Mouse (Mus musculus) CD4-positive naive resting alpha-beta T cell, adult 76 days (primary cell): ENCODE results near the gene Tap2. TPM values are rescaled to one million over a fixed set of nuclear protein-coding genes. Genes with fewer than 3 reads are reported as not detected.

ENCODE experiments used
- total RNA-seq: library from RNA; stranded (reverse); gene quantifications from one replicate; pipeline ENCODE4 v1.2.4, GENCODE M21; 2023

Tap2 gene
- 125 TPM for total RNA-seq

DNA sequence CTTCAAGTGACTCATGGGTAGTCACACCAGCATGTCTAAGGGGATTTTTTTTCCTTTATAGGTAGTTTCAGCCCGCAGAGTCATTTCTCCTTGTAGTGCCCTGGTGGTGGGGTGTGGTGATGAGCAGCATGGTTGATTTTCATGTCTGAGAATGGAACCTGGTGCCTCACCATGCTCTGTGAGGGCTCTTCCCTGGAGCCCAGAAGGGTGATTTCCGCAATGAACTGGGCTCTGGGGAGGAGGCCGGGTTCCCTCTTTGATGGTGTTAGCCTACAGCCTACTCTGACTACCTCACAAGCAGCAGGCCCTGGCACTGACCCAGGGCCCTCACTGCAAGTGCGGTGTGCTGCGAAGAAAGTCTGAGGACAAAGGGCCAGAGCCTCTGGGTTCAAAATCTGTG is at the start of gene Tap2:
Gene Tap2 (plus strand): TSS at position 84 of the 400 bp plus-strand sequence.

DNA sequence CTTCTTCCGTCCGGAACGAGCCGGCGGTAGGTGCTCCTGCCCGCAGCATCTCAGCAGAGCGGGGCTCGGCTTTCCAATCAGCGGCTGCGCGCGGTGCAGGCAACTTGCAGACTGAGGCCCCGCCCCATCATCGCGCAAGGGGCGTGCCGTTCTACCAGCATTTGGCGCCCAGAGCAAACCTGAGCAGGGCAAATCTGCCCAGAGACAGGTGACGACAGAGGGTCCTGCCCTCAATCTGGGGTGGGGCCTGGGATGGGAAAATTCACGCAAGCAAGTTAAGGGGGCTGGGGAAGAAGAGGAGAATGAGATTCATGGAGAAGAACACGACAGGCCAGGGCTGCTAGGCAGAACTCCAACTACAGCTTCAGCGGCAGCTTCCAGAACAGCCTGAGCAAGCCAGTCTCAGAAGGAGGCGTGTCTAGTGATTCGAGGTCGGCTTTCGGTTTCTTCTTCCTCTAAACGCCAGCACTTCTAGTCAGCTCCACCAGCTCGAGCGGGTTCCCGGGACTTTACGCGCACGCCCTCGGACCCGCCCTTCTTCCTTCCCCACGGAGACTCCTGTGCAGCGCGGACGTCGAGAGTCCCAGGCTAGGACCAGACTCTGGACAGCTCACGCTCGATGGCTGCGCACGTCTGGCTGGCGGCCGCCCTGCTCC is 15.9 kb upstream of the Tap2 start, which contains the start of the genes Tap1 and Psmb9:
Gene Tap1 (plus strand): TSS at position 293 of the 656 bp plus-strand sequence.
Gene Psmb9 (minus strand): TSS at position 504 of the 656 bp plus-strand sequence.

GRCm38 (mm10) chr17:34196941-34197894 is 6.1 kb upstream of the Tap2 start, which contains the start of gene Psmb8:
Gene Psmb8, plus strand, starts transcription at chr17:34197721.

GRCm38 (mm10) chr17:34238706-34239105 is 35.4 kb downstream of the Tap2 start, which contains the start of gene H2-Ob:
Gene H2-Ob, plus strand, starts transcription at chr17:34238903.

GRCm38 (mm10) chr17:34257594-34258375 is 54.5 kb downstream of the Tap2 start, which contains the start of gene H2-Ab1:
Gene H2-Ab1, plus strand, starts transcription at chr17:34257689.

Other genes starting within 250 kb of the Tap2 start
- 60.4 TPM for gene Vps52, start 247.7 kb upstream of the Tap2 start, total RNA-seq
- gene Rps18, start 247.5 kb upstream of the Tap2 start, total RNA-seq, result 2,154 TPM
- 5,034 TPM for gene H2-K1, start 203.2 kb upstream of the Tap2 start, total RNA-seq
- gene Ring1, start 178.8 kb upstream of the Tap2 start, total RNA-seq, result 33.7 TPM
- 127 TPM for gene H2-Ke6, start 175.5 kb upstream of the Tap2 start, total RNA-seq
- gene Slc39a7, start 171.8 kb upstream of the Tap2 start, total RNA-seq, result 76.3 TPM
- gene Rxrb, start 171.7 kb upstream of the Tap2 start, total RNA-seq, result 107 TPM
- gene Col11a2, start 164.1 kb upstream of the Tap2 start, total RNA-seq, result 34.2 TPM
- 18.9 TPM for gene H2-Oa, start 111.2 kb upstream of the Tap2 start, total RNA-seq
- gene H2-DMa, start 84.0 kb upstream of the Tap2 start, total RNA-seq, result 66.2 TPM
- 332 TPM for gene Brd2, start 80.9 kb upstream of the Tap2 start, total RNA-seq
- gene H2-DMb2, start 60.2 kb upstream of the Tap2 start, total RNA-seq, result 84.4 TPM
- gene H2-DMb1, start 50.5 kb upstream of the Tap2 start, total RNA-seq, result 38.3 TPM
- 157 TPM for gene Tap1, start 16.0 kb upstream of the Tap2 start, total RNA-seq
- 98.4 TPM for gene Psmb9, start 15.8 kb upstream of the Tap2 start, total RNA-seq
- 178 TPM for gene Psmb8, start 5.8 kb upstream of the Tap2 start, total RNA-seq
- 105 TPM for gene H2-Ob, start 35.4 kb downstream of the Tap2 start, total RNA-seq
- gene H2-Ab1, start 54.2 kb downstream of the Tap2 start, total RNA-seq, result 370 TPM
- gene H2-Aa, start 84.3 kb downstream of the Tap2 start, total RNA-seq, result 382 TPM
- gene H2-Eb1, start 102.3 kb downstream of the Tap2 start, total RNA-seq, result 280 TPM
- gene H2-Eb2, start 122.1 kb downstream of the Tap2 start, total RNA-seq, result 3.8 TPM
- 0.85 TPM for gene Btnl2, start 151.3 kb downstream of the Tap2 start, total RNA-seq
- gene Btnl1, start 173.6 kb downstream of the Tap2 start, total RNA-seq, result 0.35 TPM
- gene BC051142, start 195.3 kb downstream of the Tap2 start, total RNA-seq, result 4.0 TPM